Mouse (Mus musculus) neural tube, embryonic 15.5 days (tissue): Measurements from ENCODE around the gene Prkar1a. TPM values are rescaled to one million over a fixed set of nuclear protein-coding genes. Genes with fewer than 3 reads are reported as not detected.

Source experiments
- ATAC-seq: fragments of 200-750 bp; cut with Nextera tagmentation; 2 replicates; pipeline ENCODE4 v1.8.0; 2017; ENCODE audit warnings: mild to moderate bottlenecking, moderate TSS enrichment, moderate library complexity; ENCODE audit not compliant: low FRiP score
- H3K27ac ChIP-seq: fragments of 300-500 bp; sonication (generic); replicated peaks from 2 replicates; pipeline ENCODE4 v1.5.1; 2015; ENCODE audit warnings: mild to moderate bottlenecking, inconsistent platforms
- H3K27me3 ChIP-seq: fragments of 300-500 bp; sonication (generic); replicated peaks from 2 replicates; pipeline ENCODE4 v1.6.1; 2015; ENCODE audit warnings: inconsistent platforms
- H3K36me3 ChIP-seq: fragments of 300-500 bp; sonication (generic); 2 replicates; pipeline ENCODE4 v1.6.1; 2015; ENCODE audit warnings: inconsistent platforms
- H3K4me1 ChIP-seq: fragments of 300-500 bp; sonication (generic); 2 replicates; pipeline ENCODE4 v1.6.1; 2015; ENCODE audit warnings: inconsistent platforms
- H3K4me2 ChIP-seq: fragments of 300-500 bp; sonication (generic); 2 replicates; pipeline ENCODE4 v1.6.1; 2015; ENCODE audit warnings: inconsistent platforms, mild to moderate bottlenecking, moderate library complexity
- H3K4me3 ChIP-seq: fragments of 300-500 bp; sonication (generic); replicated peaks from 2 replicates; pipeline ENCODE4 v1.5.1; 2015; ENCODE audit warnings: mild to moderate bottlenecking, inconsistent platforms
- H3K9ac ChIP-seq: fragments of 300-500 bp; sonication (generic); replicated peaks from 2 replicates; pipeline ENCODE4 v1.6.1; 2015; ENCODE audit warnings: mild to moderate bottlenecking, inconsistent platforms
- H3K9me3 ChIP-seq: fragments of 300-500 bp; sonication (generic); replicated peaks from 2 replicates; pipeline ENCODE4 v1.6.1; 2016; ENCODE audit warnings: inconsistent platforms
- WGBS: fragments of 180-500 bp; shearing (Covaris S2); methylation state at CpG from one replicate; pipeline ENCODE4 v1.1.7; 2015; ENCODE audit warnings: mixed read lengths; 5-methylcytosine and 5-hydroxymethylcytosine counted together
- polyA plus RNA-seq: library from polyadenylated mRNA; unstranded; fragments of >200 nt; fragmentation: Nextera tagmentation; extraction: Ambion mirVana; gene quantifications from 2 replicates; pipeline ENCODE4 v1.2.1, GENCODE M21; 2015

Prkar1a gene
- polyA plus RNA-seq, 1 experiment from 2014 or later = 451 TPM

DNA sequence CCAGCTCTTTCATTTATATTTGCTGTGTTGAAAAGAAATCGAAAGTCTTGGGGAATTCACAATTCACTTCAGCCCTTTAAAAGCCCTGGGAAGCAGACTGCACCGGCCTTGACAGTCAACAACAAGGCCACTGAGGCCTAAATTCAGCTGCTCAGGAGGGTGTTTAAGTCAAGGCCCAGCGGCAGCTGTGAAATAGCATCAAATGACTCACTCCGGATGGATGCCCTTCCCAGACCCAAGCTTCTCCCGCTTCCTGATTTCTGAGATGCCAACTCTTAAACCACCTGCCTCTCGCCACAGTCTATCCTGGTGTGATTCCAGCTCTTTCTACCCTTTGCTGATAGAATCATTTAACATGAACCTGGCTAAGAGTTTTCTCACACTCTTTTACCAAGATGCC is 28.8 kb upstream of the Prkar1a start:
- WGBS = 87% methylated on average over 6 of the region's 6 CpGs
- H3K27ac ChIP-seq = no peak overlapping the region
- H3K4me1 ChIP-seq = 0 out of 2 replicates have a peak, but pooled peaks cover 2% of the 10 kb centered on the region
- H3K4me2 ChIP-seq = no peak overlapping the region
- H3K9me3 ChIP-seq = no peaks in the 10 kb centered on the region
- H3K4me3 ChIP-seq = no peak overlapping the region
- no peaks in the 10 kb centered on the region for H3K36me3 ChIP-seq
- H3K27me3 ChIP-seq = no peaks in the 10 kb centered on the region
- H3K9ac ChIP-seq = no peak overlapping the region
- ATAC-seq = no peak

DNA sequence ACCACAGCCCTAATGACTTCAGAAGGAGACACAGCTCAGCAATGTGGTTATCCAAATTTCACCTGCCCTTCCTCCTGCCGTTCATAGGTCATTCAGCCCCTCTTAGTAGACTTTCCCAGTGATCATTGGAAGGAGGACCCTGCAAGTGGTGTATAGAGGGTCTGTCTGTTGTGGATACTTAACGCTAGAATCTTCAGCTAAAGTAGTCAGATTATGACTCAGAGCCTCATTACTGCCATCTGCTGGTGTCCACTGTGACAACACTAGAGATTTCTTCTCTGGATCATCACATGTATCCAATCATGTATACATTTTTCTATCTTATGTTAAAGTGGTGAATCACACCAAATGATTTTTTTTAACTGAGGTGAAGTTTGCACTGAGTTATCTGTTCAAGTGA is 28.0 kb upstream of the Prkar1a start:
- 13% methylated on average over 2 of the region's 2 CpGs for WGBS
- H3K27me3 ChIP-seq = no peaks in the 10 kb centered on the region
- no peak overlapping the region for H3K27ac ChIP-seq
- 0 out of 2 replicates have a peak, but pooled peaks cover 2% of the 10 kb centered on the region for H3K4me1 ChIP-seq
- ATAC-seq = no peak
- H3K36me3 ChIP-seq = no peaks in the 10 kb centered on the region
- no peak overlapping the region for H3K4me3 ChIP-seq
- no peak overlapping the region for H3K9ac ChIP-seq
- H3K4me2 ChIP-seq = no peak overlapping the region
- no peaks in the 10 kb centered on the region for H3K9me3 ChIP-seq

DNA sequence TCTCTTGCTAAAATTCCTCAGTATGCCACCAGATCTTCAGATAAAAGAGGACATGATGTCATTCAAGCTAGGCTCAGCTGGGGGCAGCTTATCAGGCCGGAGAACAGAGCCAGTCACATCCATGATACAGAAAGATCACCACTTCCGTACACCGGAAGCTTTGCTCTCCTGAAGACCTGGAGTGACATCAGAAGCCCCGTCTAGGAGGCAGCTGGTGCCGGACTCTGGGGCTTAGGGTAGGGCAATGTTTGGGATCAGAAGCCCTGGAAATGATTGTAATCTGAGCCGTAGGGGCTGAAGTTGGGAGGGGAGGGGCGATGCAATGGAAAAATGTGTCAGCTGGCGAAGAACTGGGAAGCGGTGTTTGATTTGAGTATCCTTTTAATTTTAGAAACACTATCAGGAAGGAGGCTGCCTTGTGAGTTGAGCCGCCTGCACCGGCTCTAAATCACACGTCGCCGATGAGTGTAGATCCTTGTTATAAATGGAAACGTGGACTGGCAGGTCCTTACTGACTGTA is 26.6 kb upstream of the Prkar1a start:
- H3K4me1 ChIP-seq = no peaks in the 10 kb centered on the region
- peak overlapping the region; percentile 23; the same call in 1 of the 2 replicates for H3K9ac ChIP-seq
- no peak overlapping the region for H3K27ac ChIP-seq
- H3K36me3 ChIP-seq = no peaks in the 10 kb centered on the region
- WGBS = 61% methylated on average over 15 of the region's 15 CpGs
- peak overlapping the region; percentile 11; the same call in 1 of the 2 replicates for H3K4me2 ChIP-seq
- no peak for ATAC-seq
- no peaks in the 10 kb centered on the region for H3K27me3 ChIP-seq
- no peak overlapping the region for H3K4me3 ChIP-seq
- no peaks in the 10 kb centered on the region for H3K9me3 ChIP-seq

DNA sequence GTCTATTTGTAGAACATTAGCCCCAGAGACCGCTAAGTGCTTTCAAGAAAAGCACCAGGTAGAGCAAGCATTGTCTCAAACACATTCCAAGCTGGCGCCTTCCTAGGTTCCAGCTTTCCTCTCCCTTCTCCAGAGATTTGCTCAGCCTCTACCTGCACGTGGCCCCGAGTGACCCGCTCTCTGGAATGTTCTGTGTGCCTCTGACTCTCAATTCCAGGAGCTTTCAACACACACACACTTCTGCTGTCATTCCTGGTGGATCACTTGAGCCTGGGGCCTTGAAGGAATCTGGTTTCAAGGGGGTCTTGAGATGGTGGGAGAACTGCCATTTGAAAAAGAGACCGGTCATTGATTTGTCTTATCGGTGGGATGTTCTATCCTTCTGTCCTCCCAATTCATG is 26.0 kb upstream of the Prkar1a start:
- Histone ChIP-seq H3K36me3 (no peaks in the 10 kb centered on the region), H3K27me3 (no peaks in the 10 kb centered on the region), H3K9ac (no peak overlapping the region), H3K27ac (no peak overlapping the region), H3K4me1 (no peaks in the 10 kb centered on the region), H3K9me3 (no peaks in the 10 kb centered on the region), H3K4me3 (no peak overlapping the region), H3K4me2 (no peak overlapping the region)
- ATAC-seq = no peak
- WGBS = 90% methylated on average over 7 of the region's 7 CpGs

DNA sequence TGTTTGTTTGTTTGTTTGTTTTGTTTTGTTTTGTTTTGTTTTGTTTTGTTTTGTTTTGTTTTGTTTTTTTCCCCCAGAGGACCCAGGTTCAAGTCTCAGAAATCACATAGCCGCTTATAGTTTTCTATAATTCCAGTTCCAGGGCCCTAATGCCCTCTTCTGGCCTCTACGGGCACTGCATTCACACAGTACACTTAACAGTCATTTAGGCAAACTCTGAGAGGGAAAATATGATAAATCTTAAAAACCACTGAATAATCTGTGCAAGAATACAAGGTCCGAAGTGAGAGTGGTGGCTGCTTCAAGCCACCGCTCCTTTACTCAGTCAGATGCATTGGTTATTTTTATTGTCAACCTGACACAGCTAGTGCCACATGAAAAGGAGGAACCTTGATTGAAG is 21.6 kb upstream of the Prkar1a start:
- no peak for ATAC-seq
- Histone ChIP-seq H3K36me3 (no peaks in the 10 kb centered on the region), H3K9me3 (no peaks in the 10 kb centered on the region), H3K4me1 (no peaks in the 10 kb centered on the region), H3K4me2 (no peak overlapping the region), H3K4me3 (no peak overlapping the region), H3K9ac (no peak overlapping the region), H3K27ac (no peak overlapping the region), H3K27me3 (no peaks in the 10 kb centered on the region)
- 87% methylated on average over 4 of the region's 4 CpGs for WGBS

DNA sequence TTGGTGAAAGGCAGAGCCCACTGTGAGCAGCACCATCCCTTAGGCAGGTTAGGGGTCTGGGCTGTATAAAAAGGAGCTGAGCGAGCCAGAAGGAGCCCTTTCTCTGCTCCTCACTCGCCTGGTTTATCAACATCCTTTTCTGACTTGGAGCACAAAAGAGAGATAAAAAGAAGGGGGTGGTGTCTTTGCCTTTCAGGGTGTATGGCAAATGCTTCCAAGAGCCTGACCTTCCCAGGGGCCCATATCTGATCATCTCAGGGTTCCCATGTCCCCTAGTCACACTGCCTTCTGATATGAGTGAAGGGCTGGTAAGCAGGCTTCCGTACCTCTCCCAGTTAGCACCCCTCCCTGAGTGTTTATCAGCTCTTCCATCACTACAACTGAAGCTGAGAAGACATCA is 21.1 kb upstream of the Prkar1a start:
- ATAC-seq = no peak
- no peak overlapping the region for H3K4me2 ChIP-seq
- H3K27me3 ChIP-seq = no peaks in the 10 kb centered on the region
- no peak overlapping the region for H3K9ac ChIP-seq
- no peaks in the 10 kb centered on the region for H3K4me1 ChIP-seq
- 92% methylated on average over 3 of the region's 3 CpGs for WGBS
- no peaks in the 10 kb centered on the region for H3K9me3 ChIP-seq
- H3K36me3 ChIP-seq = no peaks in the 10 kb centered on the region
- no peak overlapping the region for H3K4me3 ChIP-seq
- H3K27ac ChIP-seq = no peak overlapping the region

DNA sequence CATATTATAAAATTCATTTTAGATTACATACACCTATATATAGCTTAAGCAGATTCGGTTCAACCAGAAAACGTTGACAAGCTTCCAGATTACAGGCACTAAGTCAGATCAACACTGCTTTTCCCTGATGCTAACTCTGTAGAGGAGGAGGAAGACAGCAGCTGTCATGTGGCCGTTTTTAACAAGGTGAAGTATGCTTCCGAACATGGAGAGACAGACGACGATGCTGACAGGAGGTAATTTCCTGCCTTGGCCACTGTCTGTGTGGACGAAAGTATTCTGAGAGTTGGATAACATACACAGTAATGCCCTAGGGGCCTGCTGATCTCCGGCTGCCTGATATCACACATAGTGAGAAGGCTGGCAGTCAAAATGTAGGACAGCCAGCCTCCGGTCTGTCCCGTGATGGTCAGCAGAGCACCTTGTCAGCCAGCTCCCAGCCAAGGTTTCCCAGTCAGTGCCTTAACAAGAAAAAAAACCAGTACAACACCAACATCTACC is 20.1 kb upstream of the Prkar1a start:
- ATAC-seq = no peak
- no peak overlapping the region for H3K27ac ChIP-seq
- WGBS = 83% methylated on average over 10 of the region's 10 CpGs

DNA sequence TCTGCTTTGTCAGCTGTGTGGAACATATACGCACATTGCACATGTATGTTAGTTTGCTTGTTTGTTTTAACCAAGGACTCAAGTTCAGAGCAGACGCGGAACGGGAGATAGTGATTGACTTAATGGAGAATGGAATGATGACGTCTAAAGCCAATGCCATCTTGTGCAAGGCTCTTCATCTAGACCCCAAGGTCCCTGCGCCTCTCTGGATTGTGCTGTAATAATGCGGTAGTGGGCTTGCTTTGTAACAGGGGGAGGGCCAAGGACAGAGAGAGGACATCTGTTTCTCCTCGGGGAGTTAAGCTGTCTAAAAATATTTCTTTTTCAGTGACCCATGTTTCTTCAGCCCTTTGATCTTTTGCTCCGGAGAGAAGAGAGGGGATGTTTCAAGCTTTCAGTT is 14.3 kb upstream of the Prkar1a start:
- ATAC-seq = no peak
- no peaks in the 10 kb centered on the region for H3K36me3 ChIP-seq
- no peaks in the 10 kb centered on the region for H3K9me3 ChIP-seq
- H3K4me3 ChIP-seq = no peak overlapping the region
- no peaks in the 10 kb centered on the region for H3K27me3 ChIP-seq
- no peak overlapping the region for H3K4me2 ChIP-seq
- no peak overlapping the region for H3K9ac ChIP-seq
- WGBS = 83% methylated on average over 9 of the region's 9 CpGs
- no peaks in the 10 kb centered on the region for H3K4me1 ChIP-seq
- H3K27ac ChIP-seq = no peak overlapping the region

More for the DNA sequence above, 20.1 kb upstream of the Prkar1a start:
- no peaks in the 10 kb centered on the region for H3K4me1 ChIP-seq
- no peaks in the 10 kb centered on the region for H3K36me3 ChIP-seq
- H3K4me2 ChIP-seq = no peak overlapping the region
- H3K9me3 ChIP-seq = no peaks in the 10 kb centered on the region
- H3K9ac ChIP-seq = no peak overlapping the region
- H3K4me3 ChIP-seq = no peak overlapping the region
- H3K27me3 ChIP-seq = no peaks in the 10 kb centered on the region

DNA sequence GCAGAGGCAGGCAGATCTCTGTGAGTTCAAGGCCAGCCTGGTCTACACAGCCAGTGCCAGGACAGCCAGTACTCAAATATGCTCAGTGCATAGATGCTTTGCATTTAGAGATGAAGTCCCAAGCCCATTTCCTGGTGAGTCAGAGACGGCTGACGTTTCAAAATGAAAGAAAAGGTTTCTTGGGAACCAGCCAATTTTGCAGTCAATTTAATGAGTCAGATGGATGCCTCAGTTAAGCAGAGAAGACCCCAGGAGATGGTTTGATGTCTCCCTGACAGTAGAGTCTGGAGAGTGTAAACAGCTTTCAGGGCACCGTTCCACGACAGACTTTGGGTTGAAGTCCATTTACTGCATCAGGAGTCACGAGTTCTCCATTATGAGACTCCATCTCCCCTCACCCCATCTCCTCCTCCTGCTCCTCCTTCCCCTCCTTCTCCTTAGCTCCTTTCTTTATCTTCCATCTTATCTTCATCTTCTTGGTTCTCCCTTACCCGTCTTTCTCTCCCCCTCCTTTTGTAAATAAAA is 13.3 kb upstream of the Prkar1a start:
- Histone ChIP-seq H3K27ac (no peak overlapping the region), H3K9me3 (no peaks in the 10 kb centered on the region), H3K9ac (no peak overlapping the region), H3K4me3 (no peak overlapping the region), H3K27me3 (no peaks in the 10 kb centered on the region), H3K4me2 (no peak overlapping the region), H3K4me1 (no peaks in the 10 kb centered on the region), H3K36me3 (no peaks in the 10 kb centered on the region)
- ATAC-seq = no peak
- 63% methylated on average over 6 of the region's 6 CpGs for WGBS

DNA sequence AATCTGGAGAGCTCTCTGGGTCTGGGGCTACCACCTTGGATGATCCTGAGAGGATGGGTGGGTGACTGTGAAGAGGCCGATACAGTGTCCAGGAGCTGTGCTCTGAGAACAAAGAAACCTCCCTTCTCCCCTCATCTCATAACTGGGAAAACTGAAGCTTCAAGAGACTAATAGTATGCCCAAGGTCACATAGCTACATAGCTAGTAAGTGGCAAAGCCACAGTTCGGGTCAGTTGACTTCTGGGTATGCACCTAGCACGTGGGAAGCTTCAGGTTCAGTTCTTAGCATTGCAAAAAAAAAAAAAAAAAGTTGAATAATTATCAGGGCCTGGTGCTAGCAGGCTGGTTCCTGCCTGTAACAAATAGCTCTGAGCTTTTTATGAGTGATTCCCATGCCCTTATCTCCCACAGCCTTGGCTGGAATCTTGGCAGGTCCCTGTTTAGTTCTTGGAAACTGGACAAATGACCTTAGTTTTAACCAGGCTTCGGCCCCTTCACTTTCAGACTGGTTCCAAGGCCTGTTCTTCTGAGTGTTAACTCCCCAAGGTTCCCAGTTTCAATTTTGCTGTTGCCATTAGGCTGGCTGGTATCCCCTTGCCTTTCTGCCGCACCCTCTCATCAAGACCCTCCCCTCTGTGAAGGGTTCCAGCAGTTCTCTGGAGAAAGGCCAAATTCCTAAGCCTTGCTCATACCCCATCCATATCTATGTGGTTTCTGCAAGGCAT is 7.5 kb upstream of the Prkar1a start:
- no peak for ATAC-seq
- Histone ChIP-seq H3K4me2 (no peak overlapping the region), H3K4me1 (no peaks in the 10 kb centered on the region), H3K9me3 (no peaks in the 10 kb centered on the region), H3K9ac (no peak overlapping the region), H3K27ac (no peak overlapping the region), H3K4me3 (no peak overlapping the region), H3K27me3 (no peaks in the 10 kb centered on the region), H3K36me3 (no peaks in the 10 kb centered on the region)
- WGBS = 80% methylated on average over 5 of the region's 5 CpGs

DNA sequence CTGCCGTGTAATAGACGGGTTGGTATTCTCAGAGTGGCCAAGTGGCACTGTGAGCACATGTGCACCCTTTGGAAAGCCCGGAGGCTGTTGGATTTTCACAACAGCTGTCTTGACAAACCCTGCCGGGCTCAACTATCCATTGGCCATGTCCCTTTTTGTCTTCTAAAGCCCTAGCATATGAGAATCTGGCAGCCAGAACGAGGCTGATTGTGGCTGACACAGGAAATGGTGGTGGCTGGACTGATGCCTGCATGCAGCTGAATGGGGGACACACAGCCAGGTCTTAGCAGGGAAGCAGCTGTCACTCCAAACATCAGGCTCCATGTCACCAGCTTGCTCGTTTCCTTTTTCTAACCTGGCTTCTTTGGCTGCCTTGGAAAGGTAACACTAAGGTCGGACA is 695 bp upstream of the Prkar1a start:
- Histone ChIP-seq H3K9me3 (no peaks in the 10 kb centered on the region), H3K27me3 (no peaks in the 10 kb centered on the region), H3K4me1 (peaks cover 42% of the 10 kb centered on the region), H3K9ac (no peak overlapping the region), H3K27ac (peak overlapping the region; percentile 98), H3K36me3 (no peaks in the 10 kb centered on the region), H3K4me2 (peak overlapping the region; percentile 85), H3K4me3 (no peak overlapping the region)
- no peak for ATAC-seq
- WGBS = 46% methylated on average over 7 of the region's 7 CpGs
